Mouse (Mus musculus) limb, embryonic 15.5 days (tissue): ENCODE measurements around the gene Pole. TPM values are rescaled to one million over a fixed set of nuclear protein-coding genes. Genes with fewer than 3 reads are reported as not detected.

Experiments
- ATAC-seq: fragments of 200-750 bp; cut with Nextera tagmentation; 2 replicates; pipeline ENCODE4 v1.8.0; 2017; ENCODE audit warnings: low read depth, moderate TSS enrichment; ENCODE audit not compliant: insufficient number of reproducible peaks, low FRiP score, low TSS enrichment
- H3K27ac ChIP-seq: fragments of 300-500 bp; sonication (generic); 2 replicates; pipeline ENCODE4 v1.5.1; 2015; ENCODE audit warnings: moderate library complexity, mild to moderate bottlenecking, inconsistent platforms
- H3K27me3 ChIP-seq: fragments of 300-500 bp; sonication (generic); 2 replicates; pipeline ENCODE4 v1.6.1; 2015; ENCODE audit warnings: inconsistent platforms
- H3K36me3 ChIP-seq: fragments of 300-500 bp; sonication (generic); 2 replicates; pipeline ENCODE4 v1.6.1; 2015; ENCODE audit warnings: inconsistent platforms
- H3K4me1 ChIP-seq: fragments of 300-500 bp; sonication (generic); 2 replicates; pipeline ENCODE4 v1.6.1; 2015; ENCODE audit warnings: inconsistent platforms
- H3K4me2 ChIP-seq: fragments of 300-500 bp; sonication (generic); 2 replicates; pipeline ENCODE4 v1.6.1; 2015; ENCODE audit warnings: mild to moderate bottlenecking, inconsistent platforms
- H3K4me3 ChIP-seq: fragments of 300-500 bp; sonication (generic); 2 replicates; pipeline ENCODE4 v1.5.1; 2015; ENCODE audit warnings: mild to moderate bottlenecking, inconsistent platforms
- H3K9ac ChIP-seq: fragments of 300-500 bp; sonication (generic); 2 replicates; pipeline ENCODE4 v1.6.1; 2015; ENCODE audit warnings: inconsistent platforms
- H3K9me3 ChIP-seq: fragments of 300-500 bp; sonication (generic); 2 replicates; pipeline ENCODE4 v1.6.1; 2016; ENCODE audit warnings: inconsistent platforms
- WGBS: fragments of 180-500 bp; shearing (Covaris S2); methylation state at CpG from one replicate; pipeline ENCODE4 v1.1.7; 2015; 5-methylcytosine and 5-hydroxymethylcytosine counted together
- polyA plus RNA-seq: library from polyadenylated mRNA; unstranded; fragments of >200 nt; fragmentation: Nextera tagmentation; extraction: Ambion mirVana; gene quantifications from 2 replicates; pipeline ENCODE4 v1.2.1, GENCODE M21; 2015

Pole gene
- polyA plus RNA-seq, 1 experiment from 2014 or later = 21.7 TPM

GRCm38 (mm10) chr5:110347006-110347405, 60.9 kb downstream of the Pole start:
- WGBS = 80% methylated on average over 8 of the region's 8 CpGs
- H3K4me2 ChIP-seq = no peak overlapping the region
- H3K27me3 ChIP-seq = peaks cover 13% of the 10 kb centered on the region
- peaks cover 13% of the 10 kb centered on the region for H3K4me1 ChIP-seq
- no peaks in the 10 kb centered on the region for H3K36me3 ChIP-seq
- ATAC-seq = no peak
- H3K4me3 ChIP-seq = no peak overlapping the region
- H3K27ac ChIP-seq = no peak overlapping the region
- H3K9me3 ChIP-seq = no peaks in the 10 kb centered on the region
- no peak overlapping the region for H3K9ac ChIP-seq

- Histone ChIP-seq H3K27me3 (peaks cover 14% of the 10 kb centered on the region), H3K4me2 (no peak overlapping the region), H3K4me3 (no peak overlapping the region), H3K9ac (no peak overlapping the region), H3K27ac (no peak overlapping the region), H3K4me1 (peaks cover 12% of the 10 kb centered on the region), H3K9me3 (no peaks in the 10 kb centered on the region), H3K36me3 (no peaks in the 10 kb centered on the region)
- 16% methylated on average over 7 of the region's 7 CpGs for WGBS
- ATAC-seq = no peak
Measured at GRCm38 (mm10) chr5:110354716-110355115, 68.6 kb downstream of the Pole start.

- peaks cover 12% of the 10 kb centered on the region for H3K4me1 ChIP-seq
- H3K9me3 ChIP-seq = no peaks in the 10 kb centered on the region
- H3K27me3 ChIP-seq = peaks cover 14% of the 10 kb centered on the region
- no peak for ATAC-seq
- H3K27ac ChIP-seq = no peak overlapping the region
- no peak overlapping the region for H3K4me2 ChIP-seq
- H3K9ac ChIP-seq = no peak overlapping the region
- H3K4me3 ChIP-seq = no peak overlapping the region
- no peaks in the 10 kb centered on the region for H3K36me3 ChIP-seq
- WGBS = 33% methylated on average over 9 of the region's 9 CpGs
Measured at GRCm38 (mm10) chr5:110357531-110358179, 71.5 kb downstream of the Pole start.

GRCm38 (mm10) chr5:110361465-110361864, 75.4 kb downstream of the Pole start:
- H3K27me3 ChIP-seq = no peaks in the 10 kb centered on the region
- no peak overlapping the region for H3K4me2 ChIP-seq
- WGBS = 89% methylated on average over 6 of the region's 6 CpGs

GRCm38 (mm10) chr5:110362813-110363178, 76.7 kb downstream of the Pole start:
- H3K4me2 ChIP-seq = peak overlapping the region; percentile 90
- 0 out of 2 replicates have a peak overlapping the region, but pooled peaks have one; percentile 38 for H3K27ac ChIP-seq
- peak overlapping the region; percentile 55 for H3K4me3 ChIP-seq
- peaks cover 18% of the 10 kb centered on the region for H3K4me1 ChIP-seq
- H3K27me3 ChIP-seq = no peaks in the 10 kb centered on the region
- peak overlapping the region; percentile 52 for H3K9ac ChIP-seq
- WGBS = 2% methylated on average over 28 of the region's 28 CpGs
- ATAC-seq = no peak; the same call in 1 of the 2 replicates
- H3K9me3 ChIP-seq = no peaks in the 10 kb centered on the region
- peaks cover 8% of the 10 kb centered on the region for H3K36me3 ChIP-seq

More at GRCm38 (mm10) chr5:110361465-110361864, 75.4 kb downstream of the Pole start:
- Histone ChIP-seq H3K36me3 (no peaks in the 10 kb centered on the region), H3K9ac (no peak overlapping the region), H3K27ac (no peak overlapping the region), H3K9me3 (no peaks in the 10 kb centered on the region), H3K4me3 (no peak overlapping the region), H3K4me1 (peaks cover 21% of the 10 kb centered on the region)
- no peak for ATAC-seq

- Histone ChIP-seq H3K27me3 (no peaks in the 10 kb centered on the region), H3K36me3 (peaks cover 11% of the 10 kb centered on the region), H3K9me3 (no peaks in the 10 kb centered on the region), H3K9ac (peak overlapping the region; percentile 52), H3K27ac (peak overlapping the region; percentile 50), H3K4me1 (peaks cover 15% of the 10 kb centered on the region), H3K4me2 (peak overlapping the region; percentile 90), H3K4me3 (peak overlapping the region; percentile 55)
- ATAC-seq = peak; percentile 75
- WGBS = 4% methylated on average over 72 of the region's 72 CpGs
Measured at GRCm38 (mm10) chr5:110363179-110363821, 77.2 kb downstream of the Pole start.

- H3K4me3 ChIP-seq = peak overlapping the region; percentile 55
- peaks cover 15% of the 10 kb centered on the region for H3K4me1 ChIP-seq
- H3K27ac ChIP-seq = peak overlapping the region; percentile 50; the same call in 1 of the 2 replicates
- H3K27me3 ChIP-seq = no peaks in the 10 kb centered on the region
- ATAC-seq = no peak; the same call in 1 of the 2 replicates
- H3K9ac ChIP-seq = peak overlapping the region; percentile 52; the same call in 1 of the 2 replicates
- 37% methylated on average over 11 of the region's 11 CpGs for WGBS
- H3K9me3 ChIP-seq = no peaks in the 10 kb centered on the region
- H3K36me3 ChIP-seq = peaks cover 17% of the 10 kb centered on the region
- peak overlapping the region; percentile 90 for H3K4me2 ChIP-seq
Measured at GRCm38 (mm10) chr5:110363822-110364545, 77.9 kb downstream of the Pole start.

GRCm38 (mm10) chr5:110376802-110377433, 90.8 kb downstream of the Pole start:
- no peak overlapping the region for H3K9ac ChIP-seq
- peaks cover 63% of the 10 kb centered on the region for H3K36me3 ChIP-seq
- H3K4me1 ChIP-seq = 0 out of 2 replicates have a peak, but pooled peaks cover 4% of the 10 kb centered on the region
- H3K27me3 ChIP-seq = no peaks in the 10 kb centered on the region
- no peaks in the 10 kb centered on the region for H3K9me3 ChIP-seq
- 56% methylated on average over 8 of the region's 8 CpGs for WGBS
- peak; percentile 15; the same call in 1 of the 2 replicates for ATAC-seq
- no peak overlapping the region for H3K4me3 ChIP-seq
- H3K27ac ChIP-seq = no peak overlapping the region
- H3K4me2 ChIP-seq = no peak overlapping the region

- Histone ChIP-seq H3K27ac (no peak overlapping the region), H3K4me1 (peaks cover 4% of the 10 kb centered on the region; the same call in 1 of the 2 replicates), H3K4me2 (no peak overlapping the region), H3K36me3 (peaks cover 62% of the 10 kb centered on the region), H3K9me3 (no peaks in the 10 kb centered on the region), H3K27me3 (no peaks in the 10 kb centered on the region), H3K9ac (no peak overlapping the region), H3K4me3 (no peak overlapping the region)
- no peak for ATAC-seq
- 40% methylated on average over 20 of the region's 20 CpGs for WGBS
Measured at GRCm38 (mm10) chr5:110378181-110378583, 92.1 kb downstream of the Pole start.

- no peak overlapping the region for H3K9ac ChIP-seq
- H3K27me3 ChIP-seq = no peaks in the 10 kb centered on the region
- no peak overlapping the region for H3K27ac ChIP-seq
- H3K4me3 ChIP-seq = no peak overlapping the region
- H3K4me2 ChIP-seq = no peak overlapping the region
- 82% methylated on average over 15 of the region's 15 CpGs for WGBS
- peaks cover 4% of the 10 kb centered on the region; the same call in 1 of the 2 replicates for H3K4me1 ChIP-seq
- H3K36me3 ChIP-seq = peaks cover 54% of the 10 kb centered on the region
- no peaks in the 10 kb centered on the region for H3K9me3 ChIP-seq
- no peak for ATAC-seq
Measured at GRCm38 (mm10) chr5:110379086-110379485, 93.0 kb downstream of the Pole start.

- WGBS = 82% methylated on average over 4 of the region's 4 CpGs
- Histone ChIP-seq H3K9me3 (no peaks in the 10 kb centered on the region), H3K4me3 (no peak overlapping the region), H3K4me2 (no peak overlapping the region), H3K4me1 (peaks cover 4% of the 10 kb centered on the region; the same call in 1 of the 2 replicates), H3K27me3 (no peaks in the 10 kb centered on the region), H3K27ac (no peak overlapping the region), H3K9ac (no peak overlapping the region), H3K36me3 (peaks cover 46% of the 10 kb centered on the region)
- ATAC-seq = no peak
Measured at GRCm38 (mm10) chr5:110379823-110380222, 93.7 kb downstream of the Pole start.
